ENCODE assay signal across 9 mouse cellular contexts in the genomic region with DNA sequence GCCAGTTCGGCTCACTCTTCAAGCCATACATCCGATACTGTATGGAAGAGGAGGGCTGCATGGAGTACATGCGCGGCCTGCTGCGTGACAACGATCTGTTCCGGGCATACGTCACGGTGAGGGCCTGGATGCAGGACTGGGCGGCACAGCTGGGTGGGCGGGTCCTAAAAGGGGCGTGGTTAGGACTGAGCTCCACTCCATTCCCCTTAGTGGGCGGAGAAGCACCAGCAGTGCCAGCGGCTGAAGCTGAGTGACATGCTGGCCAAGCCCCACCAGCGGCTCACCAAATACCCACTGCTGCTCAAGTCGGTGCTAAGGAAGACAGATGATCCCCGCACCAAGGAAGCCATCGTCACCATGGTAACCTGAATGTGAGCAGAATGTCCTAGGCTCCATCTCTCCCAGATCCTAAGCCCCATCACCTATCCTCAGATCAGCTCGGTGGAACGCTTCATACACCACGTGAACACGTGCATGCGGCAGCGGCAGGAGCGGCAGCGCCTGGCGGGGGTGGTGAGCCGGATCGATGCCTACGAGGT. TPM values are rescaled to one million over a fixed set of nuclear protein-coding genes. Genes with fewer than 3 reads are reported as not detected.
A peak's percentile ranks its signal among the peaks of the same experiment; 100 is the strongest.
DNase-seq lines count a peak whose midpoint lies in the region; ATAC-seq and TF ChIP-seq lines count a peak whose summit lies in the region.
"Had no signal": no experiment of that assay in that cellular context is flagged by ENCODE, and none has a peak within 500 bp of the region (broad histone marks: within the 10 kb centered on the region; RNA-seq: fewer than 3 reads in every experiment).

No protein-coding gene starts in this region.

- 91% methylated on average over 30 of the region's 30 CpGs for WGBS in spleen, adult 2 months
- WGBS in lung, adult 2 months: 52% methylated on average over 30 of the region's 30 CpGs
- WGBS in neural tube, embryonic 15.5 days: 6% methylated on average over 30 of the region's 30 CpGs

- TF ChIP-seq CTCF in spleen, adult 2 months (IDR thresholded peaks at IDR 0.05; ENCODE audit: extremely low read depth, insufficient read depth, insufficient read length, insufficient replicate concordance): no peak
- no peak for TF ChIP-seq CTCF in cortical plate, adult 2 months (IDR thresholded peaks at IDR 0.05; ENCODE audit: extremely low read depth, insufficient read depth, low read length)
- no peak for TF ChIP-seq CTCF in lung, adult 2 months (IDR thresholded peaks at IDR 0.05; ENCODE audit: insufficient read depth, low read length)

- no peaks in the 10 kb centered on the region for H3K36me3 ChIP-seq in spleen, adult 2 months (ENCODE audit: control insufficient read depth, insufficient read depth, low read length)
- peaks cover 42% of the 10 kb centered on the region for H3K36me3 ChIP-seq in neural tube, embryonic 15.5 days

- H3K9ac ChIP-seq in neural tube, embryonic 15.5 days (replicated peaks): peak overlapping the region; percentile 30; the same call in 1 of the 2 replicates

- ATAC-seq in granulocyte monocyte progenitor cell, adult 5-6 weeks (replicated peaks; ENCODE audit: poor library complexity, severe bottlenecking): peak; percentile 28; the same call in 1 of the 2 replicates
- ATAC-seq in neural tube, embryonic 15.5 days (ENCODE audit: low FRiP score): peak; percentile 90
- no peak for ATAC-seq in inflammation-experienced regulatory T-cells, adult 6 months

- H3K27me3 ChIP-seq in spleen, adult 2 months (ENCODE audit: control insufficient read depth, insufficient read depth, low read length): no peaks in the 10 kb centered on the region
- 0 out of 2 replicates have a peak, but pooled peaks cover 4% of the 10 kb centered on the region for H3K27me3 ChIP-seq in neural tube, embryonic 15.5 days (replicated peaks)

- no peaks in the 10 kb centered on the region for H3K9me3 ChIP-seq in neural tube, embryonic 15.5 days (replicated peaks)

- peak overlapping the region; percentile 74 for H3K4me2 ChIP-seq in neural tube, embryonic 15.5 days

- H3K4me3 ChIP-seq in spleen, adult 2 months (ENCODE audit: extremely low read depth, insufficient read depth, insufficient read length): peak overlapping the region; percentile 20; the same call in 1 of the 2 replicates
- H3K4me3 ChIP-seq in cortical plate, adult 2 months (ENCODE audit: insufficient read depth, low read length): peak overlapping the region; percentile 1; the same call in 1 of the 2 replicates
- H3K4me3 ChIP-seq in lung, adult 2 months (replicated peaks; ENCODE audit: extremely low read depth, low read depth, low read length): peak overlapping the region; percentile 64
- peak overlapping the region; percentile 38 for H3K4me3 ChIP-seq in neural tube, embryonic 15.5 days (replicated peaks)

- no peak overlapping the region for H3K27ac ChIP-seq in spleen, adult 2 months (ENCODE audit: insufficient read depth, low read length)
- H3K27ac ChIP-seq in cortical plate, adult 2 months (ENCODE audit: insufficient read depth, low read length): no peak overlapping the region
- H3K27ac ChIP-seq in neural tube, embryonic 15.5 days (replicated peaks): peak overlapping the region; percentile 79

- TF ChIP-seq POLR2A in spleen, adult 2 months (IDR thresholded peaks at IDR 0.05; ENCODE audit: low read depth, low read length): no peak
- peak; percentile 23; the same call in 1 of the 2 replicates for TF ChIP-seq POLR2A in cortical plate, adult 2 months (IDR thresholded peaks at IDR 0.05; ENCODE audit: extremely low read depth, insufficient read depth, low read length)
- peak; percentile 46; the same call in 1 of the 2 replicates for TF ChIP-seq POLR2A in lung, adult 2 months (IDR thresholded peaks at IDR 0.05; ENCODE audit: borderline replicate concordance, extremely low read depth, low read depth, low read length)

- DNase-seq in spleen, adult 2 months (ENCODE audit: low read depth in 1 of 2, low spot score in 2 of 2): no peak
- DNase-seq in spleen, adult 12 weeks (ENCODE audit: low spot score): no peak
- peak; percentile 91 to 94 for DNase-seq in kidney, postnatal 4 days
- DNase-seq in lung, adult 2 months: peak; percentile 78

- no peaks in the 10 kb centered on the region for H3K4me1 ChIP-seq in spleen, adult 2 months (ENCODE audit: control insufficient read depth, insufficient read depth, insufficient read length)
- peaks cover 2% of the 10 kb centered on the region; the same call in 1 of the 2 replicates for H3K4me1 ChIP-seq in cortical plate, adult 2 months (ENCODE audit: control insufficient read depth, insufficient read depth, low read length)
- H3K4me1 ChIP-seq in lung, adult 2 months (ENCODE audit: control insufficient read depth, insufficient read depth, low read length): no peaks in the 10 kb centered on the region
- peaks cover 20% of the 10 kb centered on the region for H3K4me1 ChIP-seq in neural tube, embryonic 15.5 days

RNA-seq across cellular contexts. Expression of a gene that starts 7.7 kb away (rescaled TPM):
- polyA plus RNA-seq in spleen, adult 2 months (2012; rRNA removed): 17.0 and 27.0 TPM in 2 replicates
- polyA plus RNA-seq in cortical plate, adult 2 months (2012; rRNA removed): 12.7 and 14.7 TPM in 2 replicates
- total RNA-seq in granulocyte monocyte progenitor cell, adult 5-6 weeks (2014; fragmentation: Nextera tagmentation): not detected in 2 replicates
- total RNA-seq in granulocyte monocyte progenitor cell, adult 5-6 weeks (2017): 1.6 TPM in 1 of 2 replicates, not detected in the other
- polyA plus RNA-seq in lung, adult 2 months (2012; rRNA removed): 8.1 and 12.7 TPM in 2 replicates
- polyA plus RNA-seq in neural tube, embryonic 15.5 days (2015; fragmentation: Nextera tagmentation; extraction: Ambion mirVana): 1.2 and 2.4 TPM in 2 replicates
- 100 to 1,000 TPM; 125 to 133 (median 127) TPM for polyA plus RNA-seq in inflammation-experienced regulatory T-cells, adult 6 months (2017; shearing (Covaris generic))

RNA-seq across cellular contexts. Expression of a gene that starts 35.7 kb away (rescaled TPM):
- 9.5 and 13.1 TPM in 2 replicates for polyA plus RNA-seq in spleen, adult 2 months (2012; rRNA removed)
- polyA plus RNA-seq in cortical plate, adult 2 months (2012; rRNA removed): 59.9 and 72.3 TPM in 2 replicates
- total RNA-seq in granulocyte monocyte progenitor cell, adult 5-6 weeks (2014; fragmentation: Nextera tagmentation): 0.34 and 7.6 TPM in 2 replicates
- total RNA-seq in granulocyte monocyte progenitor cell, adult 5-6 weeks (2017): 1.8 and 2.2 TPM in 2 replicates
- polyA plus RNA-seq in lung, adult 2 months (2012; rRNA removed): 46.7 and 49.9 TPM in 2 replicates
- polyA plus RNA-seq in neural tube, embryonic 15.5 days (2015; fragmentation: Nextera tagmentation; extraction: Ambion mirVana): 13.5 and 13.6 TPM in 2 replicates
- polyA plus RNA-seq in inflammation-experienced regulatory T-cells, adult 6 months (2017; shearing (Covaris generic)): 1 to 10 TPM; 2.5 to 3.7 (median 2.9) TPM

RNA-seq across cellular contexts. Expression of a gene that starts 44.1 kb away (rescaled TPM):
- polyA plus RNA-seq in spleen, adult 2 months (2012; rRNA removed): 2.1 and 2.7 TPM in 2 replicates
- polyA plus RNA-seq in cortical plate, adult 2 months (2012; rRNA removed): 1.8 and 2.6 TPM in 2 replicates
- total RNA-seq in granulocyte monocyte progenitor cell, adult 5-6 weeks (2014; fragmentation: Nextera tagmentation): 1.8 TPM in 1 of 2 replicates, not detected in the other
- total RNA-seq in granulocyte monocyte progenitor cell, adult 5-6 weeks (2017): 0.43 TPM in 1 of 2 replicates, not detected in the other
- polyA plus RNA-seq in lung, adult 2 months (2012; rRNA removed): 9.8 and 16.3 TPM in 2 replicates
- polyA plus RNA-seq in neural tube, embryonic 15.5 days (2015; fragmentation: Nextera tagmentation; extraction: Ambion mirVana): 0.31 and 3.3 TPM in 2 replicates
- 10 to 100 TPM in 1 of 3 experiments, 1 to 10 TPM in 2; 6.0 to 13.1 (median 9.7) TPM for polyA plus RNA-seq in inflammation-experienced regulatory T-cells, adult 6 months (2017; shearing (Covaris generic))

RNA-seq across cellular contexts. Expression of a gene that starts 50.6 kb away (rescaled TPM):
- not detected in 2 replicates for polyA plus RNA-seq in spleen, adult 2 months (2012; rRNA removed)
- polyA plus RNA-seq in cortical plate, adult 2 months (2012; rRNA removed): not detected in 2 replicates
- not detected in 2 replicates for total RNA-seq in granulocyte monocyte progenitor cell, adult 5-6 weeks (2014; fragmentation: Nextera tagmentation)
- total RNA-seq in granulocyte monocyte progenitor cell, adult 5-6 weeks (2017): not detected in 2 replicates
- 5.4 and 6.2 TPM in 2 replicates for polyA plus RNA-seq in lung, adult 2 months (2012; rRNA removed)
- polyA plus RNA-seq in neural tube, embryonic 15.5 days (2015; fragmentation: Nextera tagmentation; extraction: Ambion mirVana): not detected in 2 replicates
- polyA plus RNA-seq in inflammation-experienced regulatory T-cells, adult 6 months (2017; shearing (Covaris generic)): not detected
- total RNA-seq: adrenal gland, postnatal 4 days had no signal

Comparison
In these comparisons a context has a peak if more than half of its experiments do, and no peak if none do; other contexts are left out.
1. DNase-seq: peak in kidney, postnatal 4 days (2 of 2) and lung, adult 2 months (single experiment); none in spleen, adult 2 months (0 of 2) and spleen, adult 12 weeks (single experiment).
2. H3K4me3 ChIP-seq: peak in every context shown above with its lines; median percentile 64 in lung, adult 2 months; 38 in neural tube, embryonic 15.5 days; 20 in spleen, adult 2 months; 1 in cortical plate, adult 2 months.